Mouse (Mus musculus): ENCODE measurements around the gene Rtp2. TPM values are rescaled to one million over a fixed set of nuclear protein-coding genes. Genes with fewer than 3 reads are reported as not detected.

Rtp2 gene
- polyA plus RNA-seq, 1 experiment from 2014 or later: not detected

GRCm38 (mm10) chr16:23901411-23901810 is 30.8 kb downstream of the Rtp2 start:
- Histone ChIP-seq H3K4me3 (no peak overlapping the region), H3K36me3 (no peaks in the 10 kb centered on the region), H3K9me3 (no peaks in the 10 kb centered on the region), H3K27ac (replicated peaks) (no peak overlapping the region), H3K4me2 (replicated peaks) (no peak overlapping the region), H3K4me1 (peaks cover 14% of the 10 kb centered on the region), H3K9ac (replicated peaks) (no peak overlapping the region), H3K27me3 (0 out of 2 replicates have a peak, but pooled peaks cover 3% of the 10 kb centered on the region)
- 88% methylated on average over 7 of the region's 7 CpGs for WGBS
- no peak for ATAC-seq (replicated peaks)

GRCm38 (mm10) chr16:23900061-23900460 is 32.1 kb downstream of the Rtp2 start:
- Histone ChIP-seq H3K27me3 (0 out of 2 replicates have a peak, but pooled peaks cover 3% of the 10 kb centered on the region), H3K4me2 (replicated peaks) (no peak overlapping the region), H3K4me1 (peaks cover 14% of the 10 kb centered on the region), H3K36me3 (no peaks in the 10 kb centered on the region), H3K9me3 (no peaks in the 10 kb centered on the region), H3K4me3 (no peak overlapping the region), H3K9ac (replicated peaks) (no peak overlapping the region), H3K27ac (replicated peaks) (no peak overlapping the region)
- 76% methylated on average over 4 of the region's 4 CpGs for WGBS
- ATAC-seq (replicated peaks): no peak

- peak; percentile 89 for ATAC-seq (replicated peaks)
- 12% methylated on average over 12 of the region's 12 CpGs for WGBS
- Histone ChIP-seq H3K27ac (replicated peaks) (no peak overlapping the region), H3K9ac (replicated peaks) (no peak overlapping the region), H3K9me3 (no peaks in the 10 kb centered on the region), H3K4me1 (peaks cover 14% of the 10 kb centered on the region), H3K36me3 (no peaks in the 10 kb centered on the region), H3K27me3 (0 out of 2 replicates have a peak, but pooled peaks cover 3% of the 10 kb centered on the region), H3K4me3 (peak overlapping the region; percentile 35), H3K4me2 (replicated peaks) (peak overlapping the region; percentile 61)
Observed at GRCm38 (mm10) chr16:23898840-23899239, 33.4 kb downstream of the Rtp2 start.

- Histone ChIP-seq H3K27me3 (0 out of 2 replicates have a peak, but pooled peaks cover 3% of the 10 kb centered on the region), H3K4me1 (peaks cover 14% of the 10 kb centered on the region), H3K4me3 (peak overlapping the region; percentile 35), H3K36me3 (no peaks in the 10 kb centered on the region), H3K27ac (replicated peaks) (peak overlapping the region; percentile 26; the same call in 1 of the 2 replicates), H3K9ac (replicated peaks) (peak overlapping the region; percentile 42), H3K9me3 (no peaks in the 10 kb centered on the region), H3K4me2 (replicated peaks) (peak overlapping the region; percentile 61)
- ATAC-seq (replicated peaks): peak; percentile 90
- WGBS: 11% methylated on average over 15 of the region's 15 CpGs
Observed at GRCm38 (mm10) chr16:23897984-23898586, 34.1 kb downstream of the Rtp2 start.

GRCm38 (mm10) chr16:23897486-23897885 is 34.7 kb downstream of the Rtp2 start:
- peaks cover 14% of the 10 kb centered on the region for H3K4me1 ChIP-seq
- WGBS: 54% methylated on average over 5 of the region's 5 CpGs
- 0 out of 2 replicates have a peak, but pooled peaks cover 3% of the 10 kb centered on the region for H3K27me3 ChIP-seq
- 0 out of 2 replicates have a peak overlapping the region, but pooled peaks have one; percentile 15 for H3K27ac ChIP-seq (replicated peaks)
- no peak; the same call in 1 of the 2 replicates for ATAC-seq (replicated peaks)
- H3K9ac ChIP-seq (replicated peaks): peak overlapping the region; percentile 42
- H3K36me3 ChIP-seq: no peaks in the 10 kb centered on the region
- no peak overlapping the region for H3K4me3 ChIP-seq
- no peaks in the 10 kb centered on the region for H3K9me3 ChIP-seq
- H3K4me2 ChIP-seq (replicated peaks): peak overlapping the region; percentile 61

GRCm38 (mm10) chr16:23895135-23895534 is 37.1 kb downstream of the Rtp2 start:
- peaks cover 20% of the 10 kb centered on the region for H3K4me1 ChIP-seq
- no peak overlapping the region for H3K9ac ChIP-seq (replicated peaks)
- 91% methylated on average over 3 of the region's 3 CpGs for WGBS
- no peak for ATAC-seq (replicated peaks)
- H3K27me3 ChIP-seq: peaks cover 23% of the 10 kb centered on the region
- no peaks in the 10 kb centered on the region for H3K36me3 ChIP-seq
- no peaks in the 10 kb centered on the region for H3K9me3 ChIP-seq
- no peak overlapping the region for H3K4me3 ChIP-seq
- no peak overlapping the region for H3K4me2 ChIP-seq (replicated peaks)
- no peak overlapping the region for H3K27ac ChIP-seq (replicated peaks)

GRCm38 (mm10) chr16:23890636-23891035 is 41.6 kb downstream of the Rtp2 start, which contains the start of gene Sst:
TSS of gene Sst (minus strand) at chr16:23890958.
- Histone ChIP-seq H3K4me2 (replicated peaks) (peak within 1 kb of the TSS; percentile 31), H3K27ac (replicated peaks) (no peak within 1 kb of the TSS), H3K4me3 (peak within 1 kb of the TSS; percentile 23), H3K9ac (replicated peaks) (no peak within 1 kb of the TSS), H3K9me3 (no peaks in the 10 kb centered on the region), H3K4me1 (peaks cover 5% of the 10 kb centered on the region; the same call in 1 of the 2 replicates), H3K27me3 (peaks cover 31% of the 10 kb centered on the region), H3K36me3 (no peaks in the 10 kb centered on the region)
- ATAC-seq (replicated peaks): 0 out of 2 replicates have a peak, but pooled peaks have one; percentile 53
- WGBS: 4% methylated on average over 26 of the region's 26 CpGs

GRCm38 (mm10) chr16:23890151-23890550 is 42.0 kb downstream of the Rtp2 start:
- Histone ChIP-seq H3K27ac (replicated peaks) (no peak overlapping the region), H3K4me2 (replicated peaks) (peak overlapping the region; percentile 31; the same call in 1 of the 2 replicates), H3K4me3 (peak overlapping the region; percentile 23), H3K9me3 (no peaks in the 10 kb centered on the region), H3K36me3 (no peaks in the 10 kb centered on the region), H3K4me1 (peaks cover 5% of the 10 kb centered on the region), H3K9ac (replicated peaks) (no peak overlapping the region), H3K27me3 (peaks cover 31% of the 10 kb centered on the region)
- 6% methylated on average over 9 of the region's 9 CpGs for WGBS
- ATAC-seq (replicated peaks): no peak

- Histone ChIP-seq H3K4me2 (replicated peaks) (no peak overlapping the region), H3K4me3 (no peak overlapping the region), H3K4me1 (peaks cover 5% of the 10 kb centered on the region), H3K9ac (replicated peaks) (no peak overlapping the region), H3K27me3 (peaks cover 31% of the 10 kb centered on the region), H3K9me3 (no peaks in the 10 kb centered on the region), H3K36me3 (no peaks in the 10 kb centered on the region), H3K27ac (replicated peaks) (no peak overlapping the region)
- no peak for ATAC-seq (replicated peaks)
- WGBS: 73% methylated on average over 10 of the region's 10 CpGs
Observed at GRCm38 (mm10) chr16:23887910-23888579, 44.1 kb downstream of the Rtp2 start.

- no peak overlapping the region for H3K27ac ChIP-seq (replicated peaks)
- no peak overlapping the region for H3K4me3 ChIP-seq
- no peak overlapping the region for H3K9ac ChIP-seq (replicated peaks)
- H3K9me3 ChIP-seq: no peaks in the 10 kb centered on the region
- no peak for ATAC-seq (replicated peaks)
- 47% methylated on average over 12 of the region's 12 CpGs for WGBS
- no peaks in the 10 kb centered on the region for H3K36me3 ChIP-seq
- H3K4me1 ChIP-seq: no peaks in the 10 kb centered on the region; the same call in 1 of the 2 replicates
- H3K27me3 ChIP-seq: peaks cover 10% of the 10 kb centered on the region
- no peak overlapping the region for H3K4me2 ChIP-seq (replicated peaks)
Observed at GRCm38 (mm10) chr16:23885098-23885497, 47.1 kb downstream of the Rtp2 start.

Measured in forebrain, embryonic 15.5 days (tissue).